Mouse (Mus musculus) cerebral cortex, adult 2 months (tissue): ENCODE data around the gene Fzd5.

ENCODE experiments used
- WGBS: fragments of 180-500 bp; shearing (Covaris S2); methylation state at CpG from one replicate; pipeline ENCODE4 v1.1.7; 2018; 5-methylcytosine and 5-hydroxymethylcytosine counted together

Gene Fzd5

GRCm38 (mm10) chr1:64737502-64738179 lies at the start of gene Fzd5:
Gene Fzd5 (minus strand): TSS chr1:64737751.
- WGBS = 1% methylated on average over 73 of the region's 73 CpGs

GRCm38 (mm10) chr1:64779863-64780262 lies 42.3 kb upstream of the Fzd5 start:
- WGBS = 56% methylated on average over 12 of the region's 12 CpGs

GRCm38 (mm10) chr1:64779415-64779814 lies 41.9 kb upstream of the Fzd5 start:
- 52% methylated on average over 5 of the region's 5 CpGs for WGBS

GRCm38 (mm10) chr1:64773305-64773704 lies 35.8 kb upstream of the Fzd5 start:
- WGBS = 90% methylated on average over 4 of the region's 4 CpGs

- WGBS = 63% methylated on average over 6 of the region's 6 CpGs
These were observed 32.6 kb upstream of the Fzd5 start for GRCm38 (mm10) chr1:64770169-64770568.

GRCm38 (mm10) chr1:64761646-64762045 lies 24.1 kb upstream of the Fzd5 start:
- 90% methylated on average over 4 of the region's 4 CpGs for WGBS

- 88% methylated on average over 5 of the region's 5 CpGs for WGBS
These were observed 20.2 kb upstream of the Fzd5 start for GRCm38 (mm10) chr1:64757766-64758165.

GRCm38 (mm10) chr1:64757254-64757653 lies 19.7 kb upstream of the Fzd5 start:
- 48% methylated on average over 2 of the region's 2 CpGs for WGBS

- WGBS = 69% methylated on average over 10 of the region's 10 CpGs
These were observed 19.1 kb upstream of the Fzd5 start for GRCm38 (mm10) chr1:64756640-64757030.

GRCm38 (mm10) chr1:64755971-64756639 lies 18.6 kb upstream of the Fzd5 start:
- WGBS = 77% methylated on average over 7 of the region's 7 CpGs

- WGBS = 96% methylated on average over 5 of the region's 5 CpGs
These were observed 17.1 kb upstream of the Fzd5 start for GRCm38 (mm10) chr1:64754658-64755057.

- WGBS = 76% methylated on average over 7 of the region's 7 CpGs
These were observed 16.1 kb upstream of the Fzd5 start for GRCm38 (mm10) chr1:64753668-64754067.

- 94% methylated on average over 8 of the region's 8 CpGs for WGBS
These were observed 15.6 kb upstream of the Fzd5 start for GRCm38 (mm10) chr1:64753109-64753508.

GRCm38 (mm10) chr1:64742741-64743408 lies 5.3 kb upstream of the Fzd5 start:
- 94% methylated on average over 18 of the region's 18 CpGs for WGBS

GRCm38 (mm10) chr1:64738661-64739082 lies 1.1 kb upstream of the Fzd5 start:
- 2% methylated on average over 14 of the region's 14 CpGs for WGBS

- WGBS = 1% methylated on average over 11 of the region's 11 CpGs
These were observed 617 bp upstream of the Fzd5 start for GRCm38 (mm10) chr1:64738180-64738555.

GRCm38 (mm10) chr1:64736681-64737501 lies 660 bp downstream of the Fzd5 start:
- under 1% methylated on average over 56 of the region's 56 CpGs for WGBS

GRCm38 (mm10) chr1:64735781-64736680 lies 1.5 kb downstream of the Fzd5 start:
- 8% methylated on average over 75 of the region's 75 CpGs for WGBS

GRCm38 (mm10) chr1:64734771-64735750 lies 2.5 kb downstream of the Fzd5 start:
- 42% methylated on average over 58 of the region's 58 CpGs for WGBS
